Mouse (Mus musculus): ENCODE results near the gene Gm47959. TPM values are rescaled to one million over a fixed set of nuclear protein-coding genes. Genes with fewer than 3 reads are reported as not detected.

Gm47959 gene
- polyA plus RNA-seq (2017; shearing (Covaris generic)): under 1 TPM in 1 of 2 experiments, not detected in 1; 0.25 TPM

GRCm38 (mm10) chr1:83000306-83000705 lies at the start of gene Gm47959:
TSS of gene Gm47959 (plus strand) at chr1:83000548.

GRCm38 (mm10) chr1:82955913-82956312 lies 44.4 kb upstream of the Gm47959 start, which contains the start of gene Gm7544:
TSS of gene Gm7544 (minus strand) at chr1:82956013.

GRCm38 (mm10) chr1:82959870-82960385 lies 40.4 kb upstream of the Gm47959 start, which contains the start of gene Gm47955:
TSS of gene Gm47955 (plus strand) at chr1:82960286.

GRCm38 (mm10) chr1:83038109-83038672 lies 37.8 kb downstream of the Gm47959 start, which contains the start of gene Slc19a3:
TSS of gene Slc19a3 (minus strand) at chr1:83038448.

GRCm38 (mm10) chr1:83042380-83042779 lies 42.0 kb downstream of the Gm47959 start, which contains the start of gene Krtap28-10:
TSS of gene Krtap28-10 (minus strand) at chr1:83042480.

GRCm38 (mm10) chr1:83044882-83045427 lies 44.6 kb downstream of the Gm47959 start, which contains the start of gene Gm47969:
TSS of gene Gm47969 (plus strand) at chr1:83044932.

Other genes with a start within 250 kb of the Gm47959 start
- under 1 TPM; 0.42 to 0.57 TPM for gene Tm4sf20, start 232.1 kb upstream of the Gm47959 start, polyA plus RNA-seq (2017; shearing (Covaris generic))
- not detected for gene Gm47791, start 229.3 kb upstream of the Gm47959 start, polyA plus RNA-seq (2017; shearing (Covaris generic))
- gene Agfg1, start 161.1 kb upstream of the Gm47959 start, polyA plus RNA-seq (2017; shearing (Covaris generic)): 100 to 1,000 TPM; 180 to 282 TPM
- 1 to 10 TPM in 1 of 2 experiments, under 1 TPM in 1; 0.66 to 1.1 TPM for gene A030005L19Rik, start 87.2 kb upstream of the Gm47959 start, polyA plus RNA-seq (2017; shearing (Covaris generic))
- not detected for gene A030014E15Rik, start 75.6 kb upstream of the Gm47959 start, polyA plus RNA-seq (2017; shearing (Covaris generic))
- not detected for gene Gm6217, start 69.1 kb upstream of the Gm47959 start, polyA plus RNA-seq (2017; shearing (Covaris generic))
- under 1 TPM in 1 of 2 experiments, not detected in 1; 0.21 TPM for gene A030003K21Rik, start 57.2 kb upstream of the Gm47959 start, polyA plus RNA-seq (2017; shearing (Covaris generic))
- under 1 TPM in 1 of 2 experiments, not detected in 1; 0.21 TPM for gene Gm7544, start 44.5 kb upstream of the Gm47959 start, polyA plus RNA-seq (2017; shearing (Covaris generic))
- not detected for gene Gm47955, start 40.3 kb upstream of the Gm47959 start, polyA plus RNA-seq (2017; shearing (Covaris generic))
- gene Slc19a3, start 37.9 kb downstream of the Gm47959 start, polyA plus RNA-seq (2017; shearing (Covaris generic)): not detected
- gene Krtap28-10, start 41.9 kb downstream of the Gm47959 start, polyA plus RNA-seq (2017; shearing (Covaris generic)): under 1 TPM in 1 of 2 experiments, not detected in 1; 0.25 TPM
- not detected for gene Gm47969, start 44.4 kb downstream of the Gm47959 start, polyA plus RNA-seq (2017; shearing (Covaris generic))
- gene A030005K14Rik, start 58.8 kb downstream of the Gm47959 start, polyA plus RNA-seq (2017; shearing (Covaris generic)): not detected
- not detected for gene Krtap28-13, start 60.4 kb downstream of the Gm47959 start, polyA plus RNA-seq (2017; shearing (Covaris generic))
- 1 to 10 TPM in 1 of 2 experiments, not detected in 1; 1.8 TPM for gene Ccl20, start 116.2 kb downstream of the Gm47959 start, polyA plus RNA-seq (2017; shearing (Covaris generic))
- gene Daw1, start 159.2 kb downstream of the Gm47959 start, polyA plus RNA-seq (2017; shearing (Covaris generic)): not detected